Mouse (Mus musculus): Measurements from ENCODE around the gene Prtg.
A peak's percentile ranks its signal among the peaks of the same experiment; 100 is the strongest.

Prtg gene

GRCm38 (mm10) chr9:72862186-72862585 lies 55.5 kb downstream of the Prtg start:
- no peak for DNase-seq (ENCODE audit: low read depth)

GRCm38 (mm10) chr9:72862955-72863354 lies 56.3 kb downstream of the Prtg start:
- no peak for DNase-seq (ENCODE audit: low read depth)

GRCm38 (mm10) chr9:72863773-72864172 lies 57.1 kb downstream of the Prtg start:
- DNase-seq (ENCODE audit: low read depth) = no peak

- DNase-seq (ENCODE audit: low read depth) = no peak
Observed at GRCm38 (mm10) chr9:72867434-72867833, 60.8 kb downstream of the Prtg start.

- DNase-seq (ENCODE audit: low read depth) = no peak
Observed at GRCm38 (mm10) chr9:72868774-72869173, 62.1 kb downstream of the Prtg start.

GRCm38 (mm10) chr9:72871506-72872297 lies 65.0 kb downstream of the Prtg start:
- DNase-seq (ENCODE audit: low read depth) = no peak

- no peak for DNase-seq (ENCODE audit: low read depth)
Observed at GRCm38 (mm10) chr9:72872298-72873130, 65.8 kb downstream of the Prtg start.

GRCm38 (mm10) chr9:72875878-72876277 lies 69.2 kb downstream of the Prtg start:
- no peak for DNase-seq (ENCODE audit: low read depth)

- no peak for DNase-seq (ENCODE audit: low read depth)
Observed at GRCm38 (mm10) chr9:72877905-72878304, 71.2 kb downstream of the Prtg start.

GRCm38 (mm10) chr9:72878656-72879055 lies 72.0 kb downstream of the Prtg start:
- DNase-seq (ENCODE audit: low read depth) = no peak

- DNase-seq (ENCODE audit: low read depth) = no peak
Observed at GRCm38 (mm10) chr9:72879601-72880000, 72.9 kb downstream of the Prtg start.

GRCm38 (mm10) chr9:72880225-72880960 lies 73.7 kb downstream of the Prtg start:
- DNase-seq (ENCODE audit: low read depth) = no peak

- no peak for DNase-seq (ENCODE audit: low read depth)
Observed at GRCm38 (mm10) chr9:72881026-72881768, 74.5 kb downstream of the Prtg start.

GRCm38 (mm10) chr9:72883940-72884339 lies 77.3 kb downstream of the Prtg start:
- DNase-seq (ENCODE audit: low read depth) = peak; percentile 67

GRCm38 (mm10) chr9:72889777-72890176 lies 83.1 kb downstream of the Prtg start:
- DNase-seq (ENCODE audit: low read depth) = peak; percentile 46

GRCm38 (mm10) chr9:72890499-72891085 lies 83.9 kb downstream of the Prtg start:
- DNase-seq (ENCODE audit: low read depth) = peak; percentile 39

- no peak for DNase-seq (ENCODE audit: low read depth)
Observed at GRCm38 (mm10) chr9:72892761-72893160, 86.1 kb downstream of the Prtg start.

- DNase-seq (ENCODE audit: low read depth) = peak; percentile 9
Observed at GRCm38 (mm10) chr9:72894796-72895352, 88.2 kb downstream of the Prtg start.

- DNase-seq (ENCODE audit: low read depth) = no peak
Observed at GRCm38 (mm10) chr9:72902057-72902456, 95.4 kb downstream of the Prtg start.

- no peak for DNase-seq (ENCODE audit: low read depth)
Observed at GRCm38 (mm10) chr9:72902611-72903010, 95.9 kb downstream of the Prtg start.

GRCm38 (mm10) chr9:72906693-72907103 lies 100.0 kb downstream of the Prtg start:
- no peak for DNase-seq (ENCODE audit: low read depth)

Measured in induced T-regulatory cell, adult 2 months (primary cell).